Mouse (Mus musculus): ENCODE measurements at regions not wholly inside any gene's neighbourhood (a gene's known extent, or its start where the extent isn't known, plus 50 kb on each side); places are given as distances from the start of the nearest gene placed in this dataset.

DNA sequence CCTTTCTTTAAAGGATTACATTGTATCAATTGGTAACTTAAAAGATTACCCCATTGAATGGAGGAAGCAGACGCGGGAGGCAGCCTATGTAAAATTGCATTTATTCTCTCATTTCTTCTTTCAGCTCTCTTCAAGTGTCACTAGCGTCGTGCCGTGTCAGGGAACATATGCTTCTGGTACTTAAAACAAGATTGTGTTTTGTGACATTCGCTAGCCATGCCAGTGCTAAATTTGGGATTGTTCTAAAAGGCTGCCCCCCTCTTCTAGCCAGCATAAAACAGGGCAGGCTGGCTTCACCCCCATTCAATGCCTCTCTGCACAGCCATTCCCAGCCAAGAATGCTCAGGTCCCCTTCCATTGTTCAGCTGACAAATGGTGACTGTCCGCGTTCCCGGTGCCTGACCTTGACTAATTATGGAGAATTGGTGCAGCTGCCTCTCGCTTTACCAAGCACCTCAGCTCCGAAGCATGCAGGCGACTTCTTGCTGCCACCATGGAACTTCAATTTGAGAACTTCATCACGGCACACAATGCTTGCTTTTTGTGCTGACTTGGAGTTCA is 316.8 kb upstream of the Adamts16 start:
- H3K4me3 ChIP-seq (ENCODE audit: low read depth, low read length) = no peak overlapping the region
- DNase-seq (no peak), ATAC-seq (no peak)
- no peak overlapping the region for H3K9ac ChIP-seq (replicated peaks)
- TF ChIP-seq CTCF (IDR thresholded peaks at IDR 0.05; ENCODE audit: low read depth) (no peak), EP300 (IDR thresholded peaks at IDR 0.05; ENCODE audit: low read depth) (no peak)
- H3K4me1 ChIP-seq (ENCODE audit: insufficient read depth) = no peaks in the 10 kb centered on the region
- H3K36me3 ChIP-seq (replicated peaks; ENCODE audit: insufficient read depth, low read length) = no peaks in the 10 kb centered on the region
- H3K27me3 ChIP-seq (ENCODE audit: insufficient read depth, low read length) = no peaks in the 10 kb centered on the region
- H3K9me3 ChIP-seq (ENCODE audit: low read length) = no peaks in the 10 kb centered on the region
- WGBS (ENCODE audit: insufficient replicate concordance) = 77% methylated on average over 13 of the region's 13 CpGs
- no peak overlapping the region for H3K27ac ChIP-seq (ENCODE audit: low read depth)
- no peak overlapping the region for H3K4me2 ChIP-seq (ENCODE audit: low read depth, low read length)

DNA sequence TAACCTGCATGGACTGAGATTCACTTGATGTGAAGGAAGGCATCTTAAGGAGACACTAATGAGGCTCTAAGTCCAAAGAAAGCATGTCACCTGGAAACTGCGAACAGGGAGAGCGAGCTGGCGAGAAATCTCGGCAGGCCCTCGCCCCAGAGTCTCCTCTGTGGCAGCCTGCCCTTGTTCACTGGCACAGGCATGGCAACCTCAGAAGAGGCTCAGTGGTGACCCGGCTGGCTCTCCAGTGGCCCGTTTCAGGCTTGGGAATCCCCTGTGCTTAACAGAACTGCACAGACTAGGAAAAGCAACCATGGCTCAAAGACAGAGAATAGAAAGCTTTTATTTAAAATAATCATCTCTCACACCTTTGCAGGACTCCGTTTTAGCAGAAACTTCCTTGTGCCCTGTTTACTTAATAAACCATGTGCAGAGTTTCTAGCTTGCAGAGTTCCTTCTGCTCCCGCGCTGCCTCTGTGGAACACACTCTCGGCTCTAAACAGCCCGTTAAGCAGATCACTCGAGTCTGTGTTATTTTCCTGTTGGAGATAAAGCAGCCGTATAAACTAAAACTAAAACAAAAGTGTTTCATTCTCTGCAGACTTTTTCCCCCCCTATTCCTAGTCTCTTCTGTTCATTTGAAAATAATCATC is 316.2 kb upstream of the Adamts16 start:
- TF ChIP-seq CTCF (IDR thresholded peaks at IDR 0.05; ENCODE audit: low read depth) (no peak), EP300 (IDR thresholded peaks at IDR 0.05; ENCODE audit: low read depth) (no peak)
- Histone ChIP-seq H3K4me3 (ENCODE audit: low read depth, low read length) (no peak overlapping the region), H3K4me1 (ENCODE audit: insufficient read depth) (no peaks in the 10 kb centered on the region), H3K9me3 (ENCODE audit: low read length) (no peaks in the 10 kb centered on the region), H3K27me3 (ENCODE audit: insufficient read depth, low read length) (no peaks in the 10 kb centered on the region), H3K9ac (replicated peaks) (no peak overlapping the region), H3K27ac (ENCODE audit: low read depth) (no peak overlapping the region), H3K36me3 (replicated peaks; ENCODE audit: insufficient read depth, low read length) (no peaks in the 10 kb centered on the region), H3K4me2 (ENCODE audit: low read depth, low read length) (no peak overlapping the region)
- 64% methylated on average over 14 of the region's 14 CpGs for WGBS (ENCODE audit: insufficient replicate concordance)
- DNase-seq (no peak), ATAC-seq (no peak)

DNA sequence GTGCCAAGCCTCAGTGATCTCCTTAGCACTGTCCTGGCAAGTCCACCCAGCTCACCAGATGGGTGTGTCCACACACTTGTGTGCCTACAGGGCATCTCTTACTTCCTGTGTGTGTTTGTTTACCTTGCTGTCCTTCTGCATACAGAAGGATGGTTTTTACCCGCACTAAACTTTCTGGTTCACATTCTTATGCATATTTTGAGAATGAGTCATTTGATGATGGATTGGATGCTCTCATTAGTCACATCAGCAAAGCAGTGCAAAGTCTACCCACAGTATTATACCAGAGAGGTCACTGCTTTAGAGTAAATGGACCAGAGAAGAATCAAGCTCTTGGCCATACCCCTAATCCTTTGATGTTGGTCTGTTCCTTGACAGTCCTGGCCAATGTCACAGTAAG is 308.5 kb upstream of the Adamts16 start:
- ATAC-seq = no peak
- TF ChIP-seq EP300 (IDR thresholded peaks at IDR 0.05; ENCODE audit: low read depth) (no peak), CTCF (IDR thresholded peaks at IDR 0.05; ENCODE audit: low read depth) (no peak)
- H3K36me3 ChIP-seq (replicated peaks; ENCODE audit: insufficient read depth, low read length) = no peaks in the 10 kb centered on the region

DNA sequence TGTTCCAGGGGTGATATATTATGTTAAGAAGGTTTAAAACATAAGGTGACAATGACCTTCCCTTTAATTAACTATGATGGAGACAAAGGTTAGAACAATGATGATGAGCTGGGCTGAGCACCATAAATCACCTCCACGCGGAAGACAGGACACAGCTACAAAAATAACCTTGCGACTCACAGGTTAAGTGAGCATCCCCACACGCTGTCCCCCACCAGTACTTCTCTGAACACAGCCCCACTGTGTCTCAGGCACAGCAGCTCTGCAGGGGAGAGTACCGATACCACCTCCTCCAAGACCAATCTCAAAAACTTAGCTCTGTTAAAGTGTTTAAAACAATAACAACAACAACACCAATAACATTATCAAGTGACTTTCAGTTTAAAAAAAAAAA is 307.7 kb upstream of the Adamts16 start:
- Histone ChIP-seq H3K4me2 (ENCODE audit: low read depth, low read length) (no peak overlapping the region), H3K27me3 (ENCODE audit: insufficient read depth, low read length) (no peaks in the 10 kb centered on the region), H3K9me3 (ENCODE audit: low read length) (no peaks in the 10 kb centered on the region), H3K27ac (ENCODE audit: low read depth) (no peak overlapping the region), H3K36me3 (replicated peaks; ENCODE audit: insufficient read depth, low read length) (no peaks in the 10 kb centered on the region), H3K4me3 (ENCODE audit: low read depth, low read length) (no peak overlapping the region), H3K9ac (replicated peaks) (no peak overlapping the region), H3K4me1 (ENCODE audit: insufficient read depth) (no peaks in the 10 kb centered on the region)
- TF ChIP-seq CTCF (IDR thresholded peaks at IDR 0.05; ENCODE audit: low read depth) = no peak
- no peak for TF ChIP-seq EP300 (IDR thresholded peaks at IDR 0.05; ENCODE audit: low read depth)
- no peak for DNase-seq
- WGBS (ENCODE audit: insufficient replicate concordance) = 63% methylated on average over 5 of the region's 5 CpGs
- ATAC-seq = no peak

More for the DNA sequence above, 308.5 kb upstream of the Adamts16 start:
- Histone ChIP-seq H3K4me3 (ENCODE audit: low read depth, low read length) (no peak overlapping the region), H3K27ac (ENCODE audit: low read depth) (no peak overlapping the region), H3K4me2 (ENCODE audit: low read depth, low read length) (no peak overlapping the region), H3K9ac (replicated peaks) (no peak overlapping the region), H3K4me1 (ENCODE audit: insufficient read depth) (no peaks in the 10 kb centered on the region), H3K27me3 (ENCODE audit: insufficient read depth, low read length) (no peaks in the 10 kb centered on the region), H3K9me3 (ENCODE audit: low read length) (no peaks in the 10 kb centered on the region)
- 38% methylated on average over 1 of the region's 1 CpGs for WGBS (ENCODE audit: insufficient replicate concordance)
- DNase-seq = no peak

DNA sequence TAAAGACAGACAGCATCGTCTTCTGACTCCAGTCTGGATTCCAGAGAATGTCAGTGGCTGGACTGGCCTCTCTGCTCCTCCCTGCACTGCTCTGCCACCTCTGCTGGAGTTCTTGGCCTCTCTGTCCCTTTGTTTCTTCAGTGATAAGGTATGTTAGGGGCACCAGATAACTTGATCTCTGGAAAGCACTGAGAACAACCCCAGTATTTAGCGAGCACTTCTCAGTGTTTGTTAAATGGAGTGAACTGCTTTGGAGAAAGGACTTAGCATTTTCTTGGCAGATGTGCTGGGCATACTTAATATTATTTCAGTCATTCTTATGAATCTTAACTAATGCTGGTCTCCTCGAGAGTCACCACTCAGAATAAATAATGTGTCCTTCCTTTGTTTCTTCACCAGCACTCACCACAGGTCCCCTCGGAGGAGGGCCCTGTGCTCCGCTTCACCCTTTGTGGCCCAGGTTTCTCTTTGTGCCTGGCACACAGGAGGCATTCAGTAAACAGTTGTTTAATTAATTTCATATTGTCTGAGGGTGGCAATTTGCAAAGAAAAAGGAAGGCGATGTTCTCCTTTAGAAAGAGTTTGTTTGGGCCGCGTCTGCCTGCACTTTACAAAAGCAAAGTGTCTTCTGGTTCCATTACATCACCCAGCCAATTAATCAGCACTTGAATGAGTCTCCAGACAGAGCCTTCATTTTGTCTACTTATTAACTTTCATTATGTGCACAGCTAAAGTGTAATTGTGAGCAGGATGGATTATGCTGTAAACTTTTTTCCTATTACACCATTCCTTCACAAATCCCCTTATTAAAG is 307.1 kb upstream of the Adamts16 start:
- no peaks in the 10 kb centered on the region for H3K27me3 ChIP-seq (ENCODE audit: insufficient read depth, low read length)
- H3K27ac ChIP-seq (ENCODE audit: low read depth) = no peak overlapping the region
- 49% methylated on average over 8 of the region's 8 CpGs for WGBS (ENCODE audit: insufficient replicate concordance)
- no peaks in the 10 kb centered on the region for H3K36me3 ChIP-seq (replicated peaks; ENCODE audit: insufficient read depth, low read length)
- H3K4me1 ChIP-seq (ENCODE audit: insufficient read depth) = no peaks in the 10 kb centered on the region
- ATAC-seq (no peak), DNase-seq (no peak)
- H3K9ac ChIP-seq (replicated peaks) = no peak overlapping the region
- no peak overlapping the region for H3K4me3 ChIP-seq (ENCODE audit: low read depth, low read length)
- no peak overlapping the region for H3K4me2 ChIP-seq (ENCODE audit: low read depth, low read length)
- no peaks in the 10 kb centered on the region for H3K9me3 ChIP-seq (ENCODE audit: low read length)
- no peak for TF ChIP-seq EP300 (IDR thresholded peaks at IDR 0.05; ENCODE audit: low read depth)
- no peak for TF ChIP-seq CTCF (IDR thresholded peaks at IDR 0.05; ENCODE audit: low read depth)

DNA sequence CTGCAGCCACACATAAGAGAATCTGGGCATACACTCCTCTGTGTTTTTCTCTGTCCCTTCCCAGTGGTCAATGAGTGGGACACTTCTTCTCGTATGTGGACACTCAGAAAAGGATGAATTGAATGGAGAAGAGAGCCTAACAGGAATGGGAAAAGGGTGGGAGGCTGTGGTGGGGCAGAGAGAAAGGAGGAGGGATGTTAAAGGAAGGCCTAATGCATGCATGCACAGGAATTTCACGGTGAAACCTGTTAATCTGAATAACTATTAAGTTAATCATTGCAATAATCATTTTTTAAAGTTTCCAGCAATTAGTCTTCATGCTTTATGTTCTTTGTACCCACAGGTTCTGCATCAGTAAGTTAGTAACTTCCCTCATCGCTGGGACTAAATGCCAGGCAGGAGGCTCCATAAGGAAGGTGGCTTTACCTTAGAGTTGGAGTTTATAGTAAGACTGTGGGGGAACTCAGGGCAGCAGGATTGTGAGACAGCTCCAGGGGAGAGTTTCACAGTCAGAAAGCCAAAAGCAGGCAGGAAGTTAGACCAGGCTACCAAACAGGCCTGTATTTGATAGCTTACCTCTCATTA is 305.3 kb upstream of the Adamts16 start:
- 72% methylated on average over 3 of the region's 3 CpGs for WGBS (ENCODE audit: insufficient replicate concordance)
- Histone ChIP-seq H3K4me2 (ENCODE audit: low read depth, low read length) (no peak overlapping the region), H3K27ac (ENCODE audit: low read depth) (no peak overlapping the region), H3K4me3 (ENCODE audit: low read depth, low read length) (no peak overlapping the region), H3K9me3 (ENCODE audit: low read length) (no peaks in the 10 kb centered on the region), H3K27me3 (ENCODE audit: insufficient read depth, low read length) (no peaks in the 10 kb centered on the region), H3K4me1 (ENCODE audit: insufficient read depth) (no peaks in the 10 kb centered on the region), H3K36me3 (replicated peaks; ENCODE audit: insufficient read depth, low read length) (no peaks in the 10 kb centered on the region), H3K9ac (replicated peaks) (no peak overlapping the region)
- ATAC-seq (no peak), DNase-seq (no peak)
- TF ChIP-seq CTCF (IDR thresholded peaks at IDR 0.05; ENCODE audit: low read depth) = no peak
- TF ChIP-seq EP300 (IDR thresholded peaks at IDR 0.05; ENCODE audit: low read depth) = no peak

Measured in liver, postnatal 0 days (tissue).